Mouse (Mus musculus): ENCODE results near the gene Zhx3. TPM values are rescaled to one million over a fixed set of nuclear protein-coding genes. Genes with fewer than 3 reads are reported as not detected.

The Zhx3 gene
- polyA plus RNA-seq, 1 experiment from 2014 or later: 6.0 TPM

DNA sequence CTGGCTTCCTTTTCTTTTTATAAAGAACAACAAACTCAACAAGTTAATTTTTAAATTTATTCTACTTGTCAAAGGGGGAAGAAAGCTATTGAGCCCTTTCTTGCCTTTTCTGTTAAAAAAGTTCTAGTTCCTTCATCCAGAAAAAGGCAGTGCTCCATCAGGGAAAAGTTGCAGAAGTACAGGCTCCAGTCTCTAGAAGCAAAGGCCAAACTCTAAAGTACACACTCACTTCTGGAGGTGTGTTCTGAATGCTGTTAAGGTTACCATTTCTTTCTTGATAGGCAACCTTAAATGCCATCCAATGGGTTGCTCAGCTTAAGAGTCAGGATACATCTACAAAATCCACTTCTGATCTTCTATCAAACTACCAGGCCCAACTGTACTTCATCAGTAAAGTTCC is 83.1 kb downstream of the Zhx3 start:
- no peak overlapping the region for H3K4me2 ChIP-seq (ENCODE audit: low read depth, low read length)
- H3K4me3 ChIP-seq (ENCODE audit: low read depth, low read length): no peak overlapping the region
- H3K9me3 ChIP-seq (ENCODE audit: low read length): no peaks in the 10 kb centered on the region
- H3K4me1 ChIP-seq (ENCODE audit: insufficient read depth): no peaks in the 10 kb centered on the region; the same call in none of the 2 replicates
- DNase-seq (no peak), ATAC-seq (no peak)
- no peaks in the 10 kb centered on the region for H3K27me3 ChIP-seq (ENCODE audit: insufficient read depth, low read length)
- no peak overlapping the region for H3K9ac ChIP-seq (replicated peaks)
- TF ChIP-seq EP300 (IDR thresholded peaks at IDR 0.05; ENCODE audit: low read depth) (no peak), CTCF (IDR thresholded peaks at IDR 0.05; ENCODE audit: low read depth) (no peak)
- H3K27ac ChIP-seq (ENCODE audit: low read depth): no peak overlapping the region
- no peaks in the 10 kb centered on the region; the same call in 1 of the 2 replicates for H3K36me3 ChIP-seq (replicated peaks; ENCODE audit: insufficient read depth, low read length)

DNA sequence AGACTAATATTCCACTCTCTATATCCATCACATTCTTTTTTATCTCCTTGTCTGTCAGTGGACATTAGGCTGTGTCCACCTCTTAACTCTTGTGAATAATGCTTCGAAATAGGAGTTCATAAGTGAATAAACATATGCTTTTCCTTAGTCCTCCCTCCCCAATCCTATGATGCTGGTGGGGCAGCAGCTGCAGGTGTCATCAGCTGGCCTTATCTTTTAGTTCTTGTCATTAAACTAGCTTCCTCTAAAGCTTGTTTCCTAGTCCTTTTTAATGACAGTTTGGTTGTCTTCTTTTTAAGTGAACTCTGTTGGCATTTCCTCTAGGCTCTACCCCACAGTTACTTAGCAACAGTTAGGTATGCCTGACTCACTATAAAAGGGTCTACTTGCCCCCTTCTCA is 83.8 kb downstream of the Zhx3 start:
- Histone ChIP-seq H3K27me3 (ENCODE audit: insufficient read depth, low read length) (no peaks in the 10 kb centered on the region), H3K27ac (ENCODE audit: low read depth) (no peak overlapping the region), H3K36me3 (replicated peaks; ENCODE audit: insufficient read depth, low read length) (no peaks in the 10 kb centered on the region; the same call in 1 of the 2 replicates), H3K4me1 (ENCODE audit: insufficient read depth) (no peaks in the 10 kb centered on the region; the same call in none of the 2 replicates), H3K4me2 (ENCODE audit: low read depth, low read length) (no peak overlapping the region), H3K4me3 (ENCODE audit: low read depth, low read length) (no peak overlapping the region), H3K9ac (replicated peaks) (no peak overlapping the region), H3K9me3 (ENCODE audit: low read length) (no peaks in the 10 kb centered on the region)
- WGBS (ENCODE audit: insufficient replicate concordance): 61% methylated on average over 1 of the region's 1 CpGs
- DNase-seq (no peak), ATAC-seq (no peak)
- no peak for TF ChIP-seq EP300 (IDR thresholded peaks at IDR 0.05; ENCODE audit: low read depth)
- TF ChIP-seq CTCF (IDR thresholded peaks at IDR 0.05; ENCODE audit: low read depth): no peak

DNA sequence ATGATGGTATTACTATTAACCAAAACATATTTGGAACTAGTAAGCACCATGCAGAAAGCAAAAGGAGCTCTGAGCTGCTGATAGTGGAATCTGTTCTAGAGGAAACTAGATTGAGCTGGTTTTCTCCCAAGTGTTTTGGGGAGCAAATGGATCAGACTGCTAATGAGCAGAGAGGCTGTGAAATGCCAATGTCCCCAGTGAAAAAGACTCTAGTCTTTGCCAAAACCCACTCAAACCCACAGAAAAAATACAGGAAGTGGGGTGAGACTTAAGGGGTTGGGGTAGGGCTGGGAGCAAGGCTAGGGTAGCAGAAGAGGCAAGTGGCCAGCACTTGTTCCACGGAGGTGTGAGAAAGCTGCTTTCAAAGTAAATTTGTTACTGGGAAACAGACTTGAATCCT is 86.5 kb downstream of the Zhx3 start:
- Histone ChIP-seq H3K4me2 (ENCODE audit: low read depth, low read length) (no peak overlapping the region), H3K4me1 (ENCODE audit: insufficient read depth) (no peaks in the 10 kb centered on the region; the same call in none of the 2 replicates), H3K27ac (ENCODE audit: low read depth) (no peak overlapping the region), H3K27me3 (ENCODE audit: insufficient read depth, low read length) (no peaks in the 10 kb centered on the region), H3K4me3 (ENCODE audit: low read depth, low read length) (no peak overlapping the region), H3K9me3 (ENCODE audit: low read length) (no peaks in the 10 kb centered on the region), H3K9ac (replicated peaks) (no peak overlapping the region), H3K36me3 (replicated peaks; ENCODE audit: insufficient read depth, low read length) (peaks cover 1% of the 10 kb centered on the region)
- ATAC-seq (no peak), DNase-seq (no peak)
- WGBS (ENCODE audit: insufficient replicate concordance): 61% methylated on average over 1 of the region's 1 CpGs
- TF ChIP-seq EP300 (IDR thresholded peaks at IDR 0.05; ENCODE audit: low read depth) (no peak), CTCF (IDR thresholded peaks at IDR 0.05; ENCODE audit: low read depth) (no peak)

DNA sequence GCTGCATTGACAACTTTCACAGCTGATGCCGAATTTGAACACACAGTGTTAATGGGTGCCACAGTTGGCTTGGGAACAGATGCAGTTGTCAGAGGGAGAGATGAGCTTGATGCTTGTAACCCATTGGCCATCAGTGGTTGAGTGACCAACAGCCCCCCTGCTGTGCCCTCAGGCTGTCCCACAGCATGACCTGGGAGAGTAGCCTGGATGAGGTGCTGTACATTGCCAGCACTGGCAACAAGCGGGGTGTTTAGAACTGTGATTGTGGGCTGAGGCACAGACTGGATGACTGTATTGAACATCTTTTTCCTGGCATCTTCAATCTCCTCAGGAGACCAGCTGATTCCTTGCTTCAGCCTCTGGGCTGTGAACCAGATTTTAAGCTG is 92.0 kb downstream of the Zhx3 start:
- no peaks in the 10 kb centered on the region for H3K4me1 ChIP-seq (ENCODE audit: insufficient read depth)
- H3K9me3 ChIP-seq (ENCODE audit: low read length): no peaks in the 10 kb centered on the region
- H3K27ac ChIP-seq (ENCODE audit: low read depth): no peak overlapping the region
- TF ChIP-seq EP300 (IDR thresholded peaks at IDR 0.05; ENCODE audit: low read depth) (no peak), CTCF (IDR thresholded peaks at IDR 0.05; ENCODE audit: low read depth) (no peak)
- peaks cover 14% of the 10 kb centered on the region; the same call in 1 of the 2 replicates for H3K36me3 ChIP-seq (replicated peaks; ENCODE audit: insufficient read depth, low read length)
- H3K4me3 ChIP-seq (ENCODE audit: low read depth, low read length): no peak overlapping the region
- no peaks in the 10 kb centered on the region for H3K27me3 ChIP-seq (ENCODE audit: insufficient read depth, low read length)
- DNase-seq (no peak), ATAC-seq (no peak)
- H3K9ac ChIP-seq (replicated peaks): no peak overlapping the region
- WGBS (ENCODE audit: insufficient replicate concordance): 90% methylated on average over 2 of the region's 2 CpGs
- no peak overlapping the region for H3K4me2 ChIP-seq (ENCODE audit: low read depth, low read length)

DNA sequence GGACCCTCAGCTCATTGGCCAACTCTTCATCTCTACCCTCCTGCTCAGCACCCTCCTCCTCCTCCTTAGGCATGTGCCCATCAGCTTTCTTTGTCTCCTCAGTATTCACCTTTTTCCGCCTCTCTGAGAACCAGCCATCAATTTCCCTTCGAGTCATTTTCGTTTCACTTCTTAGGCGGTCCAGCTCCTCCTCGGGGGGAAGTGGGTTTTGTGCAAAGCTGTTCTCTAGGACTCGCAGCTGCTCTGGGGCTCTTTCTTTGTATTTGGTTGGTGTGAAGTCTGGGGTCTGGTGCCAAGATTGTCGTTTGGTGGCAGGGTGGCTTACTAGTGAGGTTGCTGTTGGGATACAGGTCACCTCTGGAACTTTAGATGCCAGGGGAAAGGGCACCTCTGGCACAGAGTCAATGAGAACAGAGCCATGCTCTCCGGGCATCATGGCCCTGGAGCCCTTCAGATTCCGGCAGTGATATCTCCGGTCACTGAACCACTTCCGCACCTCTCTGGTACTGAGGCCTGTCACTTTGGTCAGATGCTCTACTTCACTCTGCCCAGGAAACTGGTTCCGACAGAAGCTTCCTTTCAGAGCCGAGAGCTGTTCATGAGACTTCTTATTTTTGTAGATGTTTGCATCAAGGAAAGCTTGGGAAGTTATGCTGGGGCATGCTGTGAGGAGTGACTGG is 92.5 kb downstream of the Zhx3 start:
- WGBS (ENCODE audit: insufficient replicate concordance): 72% methylated on average over 13 of the region's 13 CpGs
- no peak for ATAC-seq
- no peak for TF ChIP-seq CTCF (IDR thresholded peaks at IDR 0.05; ENCODE audit: low read depth)
- TF ChIP-seq EP300 (IDR thresholded peaks at IDR 0.05; ENCODE audit: low read depth): no peak
- H3K9me3 ChIP-seq (ENCODE audit: low read length): no peaks in the 10 kb centered on the region
- H3K4me3 ChIP-seq (ENCODE audit: low read depth, low read length): no peak overlapping the region
- H3K36me3 ChIP-seq (replicated peaks; ENCODE audit: insufficient read depth, low read length): peaks cover 14% of the 10 kb centered on the region; the same call in 1 of the 2 replicates
- no peak overlapping the region for H3K27ac ChIP-seq (ENCODE audit: low read depth)
- no peak overlapping the region for H3K9ac ChIP-seq (replicated peaks)
- no peak for DNase-seq
- no peak overlapping the region for H3K4me2 ChIP-seq (ENCODE audit: low read depth, low read length)
- no peaks in the 10 kb centered on the region for H3K27me3 ChIP-seq (ENCODE audit: insufficient read depth, low read length)
- H3K4me1 ChIP-seq (ENCODE audit: insufficient read depth): no peaks in the 10 kb centered on the region

DNA sequence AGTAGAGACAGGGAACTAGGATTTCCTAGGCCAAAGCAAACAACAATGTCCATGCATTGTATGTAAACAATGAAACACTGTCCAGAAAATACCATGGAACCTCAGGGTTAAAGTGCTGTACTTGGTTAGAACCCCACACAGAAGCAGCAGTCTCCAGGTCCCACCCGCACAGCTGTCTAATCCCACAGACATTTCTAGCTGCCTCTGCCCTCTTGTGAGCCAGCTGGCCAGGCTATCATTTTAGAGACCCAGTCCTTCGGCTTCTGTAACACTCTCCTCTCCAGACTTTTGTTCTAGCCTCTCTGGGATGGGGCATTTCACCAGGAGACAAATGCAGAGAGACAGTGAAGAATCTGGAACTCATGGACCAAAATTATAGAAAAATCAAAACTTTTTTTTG is 94.8 kb downstream of the Zhx3 start:
- H3K4me1 ChIP-seq (ENCODE audit: insufficient read depth): no peaks in the 10 kb centered on the region
- 78% methylated on average over 2 of the region's 2 CpGs for WGBS (ENCODE audit: insufficient replicate concordance)

More for the DNA sequence above, 94.8 kb downstream of the Zhx3 start:
- H3K27me3 ChIP-seq (ENCODE audit: insufficient read depth, low read length): no peaks in the 10 kb centered on the region
- ATAC-seq: no peak
- H3K4me2 ChIP-seq (ENCODE audit: low read depth, low read length): no peak overlapping the region
- no peak overlapping the region for H3K4me3 ChIP-seq (ENCODE audit: low read depth, low read length)
- TF ChIP-seq CTCF (IDR thresholded peaks at IDR 0.05; ENCODE audit: low read depth) (no peak), EP300 (IDR thresholded peaks at IDR 0.05; ENCODE audit: low read depth) (no peak)
- H3K27ac ChIP-seq (ENCODE audit: low read depth): no peak overlapping the region
- no peak overlapping the region for H3K9ac ChIP-seq (replicated peaks)
- H3K9me3 ChIP-seq (ENCODE audit: low read length): no peaks in the 10 kb centered on the region
- peaks cover 14% of the 10 kb centered on the region; the same call in 1 of the 2 replicates for H3K36me3 ChIP-seq (replicated peaks; ENCODE audit: insufficient read depth, low read length)
- no peak for DNase-seq
